Mouse (Mus musculus): ENCODE measurements around the gene Ndrg3.
"Not testable (repeated sequence)": the region's sequence is repeated elsewhere in the genome, so short reads cannot be mapped to it uniquely, and the experiment has no call there.

Gene Ndrg3

DNA sequence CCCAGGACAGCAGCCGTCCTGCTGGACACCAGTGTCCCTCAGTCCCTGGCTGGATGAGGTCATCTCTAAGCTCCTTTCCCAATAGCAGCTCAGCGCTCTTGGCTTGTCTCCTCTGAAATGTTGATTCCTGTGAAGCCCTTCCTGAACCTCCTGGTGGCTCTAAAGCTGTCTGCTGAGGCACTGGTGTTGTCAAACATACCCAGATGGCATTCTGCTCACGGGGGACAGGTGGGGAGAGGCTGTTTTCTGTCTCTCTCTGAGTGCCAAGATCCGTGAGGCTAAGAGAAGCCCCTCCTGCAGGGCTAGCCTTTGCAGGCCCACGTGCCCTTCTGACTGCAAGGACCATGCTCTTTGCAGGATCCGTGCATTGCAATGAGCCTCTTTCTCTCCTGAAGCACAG lies 51.9 kb downstream of the Ndrg3 start:
- not testable (repeated sequence) for DNase-seq (ENCODE audit: low read depth, low spot score)

DNA sequence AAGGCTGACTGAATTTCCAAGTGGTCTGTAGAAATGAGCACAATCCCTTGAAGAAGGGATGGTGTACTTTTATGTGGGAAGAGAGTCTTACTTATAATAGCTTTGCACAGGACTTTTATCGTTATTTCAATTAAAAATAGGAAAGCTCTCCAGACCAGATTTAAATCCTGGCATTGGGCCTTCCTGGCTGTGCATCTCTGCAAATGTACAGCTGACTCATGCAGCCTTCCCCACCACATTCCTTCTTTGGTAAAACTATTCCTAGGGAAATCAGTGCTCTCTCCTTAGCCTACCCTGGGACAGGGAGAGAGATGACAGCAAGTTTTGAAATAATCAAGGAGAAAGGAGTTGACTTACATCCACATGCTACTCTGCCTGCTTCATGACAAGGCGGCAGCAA lies 54.1 kb downstream of the Ndrg3 start:
- DNase-seq (ENCODE audit: low read depth, low spot score): peak; percentile 93

DNA sequence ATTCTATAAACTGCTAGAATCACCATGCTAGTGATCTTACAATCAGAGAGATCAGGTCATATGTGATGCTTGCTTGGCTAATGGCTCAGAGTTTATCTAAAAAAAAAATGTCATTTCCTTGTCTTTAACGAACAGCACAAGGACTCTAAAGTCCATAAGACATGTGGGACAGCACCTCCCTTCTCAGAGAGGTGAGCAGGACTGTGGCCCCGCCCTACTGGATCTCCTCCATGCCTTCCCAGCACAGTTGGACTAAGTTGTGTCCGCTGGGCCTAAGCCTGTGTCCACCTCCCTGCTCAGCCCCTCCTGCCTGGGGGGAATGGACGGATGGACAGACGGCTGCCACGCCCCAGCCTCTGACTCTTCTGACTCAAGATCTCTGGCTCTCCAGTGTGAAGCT lies 56.9 kb downstream of the Ndrg3 start:
- DNase-seq (ENCODE audit: low read depth, low spot score): no peak

DNA sequence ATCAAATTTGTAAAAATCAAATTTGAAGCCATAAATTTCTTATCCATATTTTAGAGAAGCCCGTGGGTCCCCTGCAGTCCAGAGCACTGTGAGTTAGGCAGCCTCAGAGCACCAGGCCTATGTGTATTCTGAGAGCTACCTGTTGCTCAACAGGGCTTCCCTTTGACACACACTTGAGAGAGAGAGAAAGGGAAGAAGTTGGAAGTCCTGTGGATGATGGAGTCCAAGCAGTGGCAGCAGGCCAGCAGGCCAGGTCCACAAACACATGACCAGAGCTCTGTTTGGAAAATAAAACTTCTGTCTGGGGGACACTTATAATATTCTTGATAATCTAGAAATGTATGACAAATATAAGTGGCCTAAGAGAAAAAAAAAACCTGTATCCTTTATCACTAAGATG lies 58.4 kb downstream of the Ndrg3 start:
- no peak for DNase-seq (ENCODE audit: low read depth, low spot score)

DNA sequence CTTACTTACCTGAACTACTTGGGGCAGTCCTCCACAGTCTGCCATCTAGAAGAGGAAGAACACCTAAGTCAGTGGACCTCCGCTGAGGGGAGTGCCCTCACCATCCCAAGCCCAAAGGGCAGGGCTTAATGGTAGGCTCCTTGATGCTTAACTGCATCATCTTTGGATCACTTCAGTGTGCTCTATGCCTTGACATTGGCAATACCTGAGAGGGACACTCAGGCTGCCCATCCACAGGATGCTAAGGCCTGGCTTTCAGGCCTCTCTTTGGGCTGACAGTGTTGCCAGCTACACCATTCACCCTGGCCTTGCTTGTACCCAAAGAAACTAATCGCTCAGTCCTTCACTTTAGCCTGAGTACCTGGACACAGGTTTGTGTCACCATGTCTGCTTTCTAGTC lies 60.4 kb downstream of the Ndrg3 start:
- no peak for DNase-seq (ENCODE audit: low read depth, low spot score)

DNA sequence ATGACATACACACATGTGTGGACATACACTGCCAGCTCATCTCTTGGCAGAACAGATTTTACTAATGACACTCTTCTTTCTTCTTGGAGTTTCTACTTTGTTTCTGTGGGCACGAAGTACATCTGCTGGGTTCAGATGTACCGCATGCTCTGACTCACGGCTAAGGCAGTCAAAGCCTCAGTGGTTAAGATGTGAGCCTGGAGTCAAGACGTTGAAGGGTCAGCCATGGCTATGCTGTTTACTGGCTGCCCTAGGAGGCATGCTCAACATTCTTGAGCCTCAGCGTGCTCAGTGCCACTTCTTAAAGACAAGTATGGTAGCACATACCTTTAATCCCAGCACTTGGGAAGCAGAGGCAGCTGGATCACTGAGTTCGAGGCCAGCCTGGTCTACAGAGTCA lies 61.3 kb downstream of the Ndrg3 start:
- no peak for DNase-seq (ENCODE audit: low read depth, low spot score)

DNA sequence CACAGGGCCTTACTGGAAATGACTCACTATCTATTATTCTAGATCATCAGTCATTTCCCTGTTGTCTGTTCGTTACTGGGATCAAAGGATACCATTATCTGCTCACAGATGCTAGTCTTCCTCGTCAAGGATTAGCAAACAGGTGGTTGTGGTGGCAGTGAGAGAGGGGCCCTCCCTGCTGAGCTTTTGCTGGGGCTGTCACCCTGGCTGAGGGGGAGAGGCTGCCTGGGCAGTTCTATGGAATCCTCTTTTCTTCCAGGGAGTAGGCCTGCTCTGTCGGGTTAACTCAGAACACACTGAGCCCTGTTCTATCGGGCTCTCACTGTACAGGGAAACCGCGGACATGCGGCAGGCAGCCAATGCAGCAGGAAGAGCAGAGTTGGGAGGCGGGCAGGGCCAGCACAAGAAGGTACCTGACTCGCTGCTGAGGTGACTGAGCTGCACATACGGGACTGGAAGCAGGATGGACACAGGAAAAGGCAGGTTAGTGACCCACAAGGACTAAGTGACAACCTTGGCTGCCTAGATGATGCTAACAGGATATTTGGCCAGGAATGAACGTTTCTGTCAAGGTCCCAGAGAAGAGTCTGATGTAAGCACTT lies 62.2 kb downstream of the Ndrg3 start:
- no peak for DNase-seq (ENCODE audit: low read depth, low spot score)

DNA sequence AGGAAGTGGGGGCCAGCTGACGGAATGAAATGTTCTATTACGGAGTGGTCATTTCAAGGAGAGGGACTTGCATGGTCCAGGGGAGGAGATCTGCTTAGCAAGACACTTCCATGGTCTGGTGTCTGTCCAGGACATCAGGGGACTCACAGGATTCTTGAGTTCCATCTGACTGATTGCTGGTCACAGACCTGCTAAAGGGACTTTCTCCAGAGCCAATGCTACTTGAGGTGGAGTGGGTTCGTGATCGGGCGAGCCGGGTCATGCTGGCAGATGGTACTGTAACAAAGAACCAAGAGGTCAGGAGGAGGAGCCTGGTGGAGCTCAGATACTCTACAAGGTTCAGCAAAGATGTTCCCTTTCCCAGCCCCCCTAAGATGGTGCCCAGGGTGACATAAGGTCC lies 63.2 kb downstream of the Ndrg3 start:
- no peak for DNase-seq (ENCODE audit: low read depth, low spot score)

DNA sequence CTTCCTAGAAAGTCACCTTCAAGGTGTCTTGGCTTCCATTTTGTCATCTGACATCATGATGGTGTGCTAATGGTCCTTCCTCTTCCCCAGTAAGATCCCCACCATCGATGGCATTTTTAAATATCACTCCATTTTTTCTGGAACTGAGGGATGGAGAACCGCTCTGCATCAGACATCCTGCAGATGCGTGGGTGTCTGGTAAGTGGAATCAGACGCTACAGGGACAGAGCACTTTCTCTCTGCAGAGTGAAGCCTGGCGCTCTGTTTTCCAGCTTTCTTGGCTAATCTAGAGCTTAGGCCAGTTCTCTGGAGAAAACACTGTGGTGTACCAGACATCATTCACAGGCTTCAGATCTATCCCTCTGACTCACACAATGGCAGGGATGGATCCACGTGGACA lies 64.2 kb downstream of the Ndrg3 start:
- DNase-seq (ENCODE audit: low read depth, low spot score): no peak

DNA sequence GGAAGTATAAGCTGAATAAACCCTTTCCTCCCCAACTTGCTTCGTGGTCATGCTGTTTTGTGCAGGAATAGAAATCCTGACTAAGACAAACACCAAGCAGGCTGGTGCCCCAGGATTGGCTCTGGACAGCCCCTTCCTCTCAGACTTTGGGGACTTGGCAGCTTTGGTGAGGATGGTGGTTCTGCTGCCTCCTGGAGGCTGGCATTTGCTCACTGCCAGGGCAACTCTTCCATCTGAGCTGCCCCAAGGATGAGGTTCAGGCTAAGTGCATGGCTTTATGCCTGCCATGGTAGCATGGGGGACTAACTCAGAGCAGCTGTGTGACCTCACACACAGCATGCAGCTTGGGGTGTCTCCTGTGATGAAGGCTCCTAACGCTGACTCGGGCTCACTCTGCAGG lies 66.2 kb downstream of the Ndrg3 start:
- not testable (repeated sequence) for DNase-seq (ENCODE audit: low read depth, low spot score)

DNA sequence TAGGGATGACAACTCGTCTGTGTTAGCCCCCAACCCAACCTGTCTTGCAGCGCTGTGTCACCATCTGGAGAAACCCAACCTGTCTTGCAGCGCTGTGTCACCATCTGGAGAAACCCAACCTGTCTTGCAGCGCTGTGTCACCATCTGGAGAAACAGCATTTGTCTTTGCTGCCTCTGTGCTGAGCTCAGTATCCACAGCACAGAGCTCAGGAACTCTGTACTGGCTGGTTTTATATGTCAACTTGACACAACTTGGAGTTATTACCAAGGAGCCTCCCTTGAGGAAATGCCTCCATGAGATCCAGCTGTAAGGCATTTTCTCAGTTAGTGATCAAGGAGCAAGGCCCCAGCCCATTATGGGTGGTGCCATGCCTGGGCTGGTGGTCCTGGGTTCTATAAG lies 66.8 kb downstream of the Ndrg3 start:
- not testable (repeated sequence) for DNase-seq (ENCODE audit: low read depth, low spot score)

DNA sequence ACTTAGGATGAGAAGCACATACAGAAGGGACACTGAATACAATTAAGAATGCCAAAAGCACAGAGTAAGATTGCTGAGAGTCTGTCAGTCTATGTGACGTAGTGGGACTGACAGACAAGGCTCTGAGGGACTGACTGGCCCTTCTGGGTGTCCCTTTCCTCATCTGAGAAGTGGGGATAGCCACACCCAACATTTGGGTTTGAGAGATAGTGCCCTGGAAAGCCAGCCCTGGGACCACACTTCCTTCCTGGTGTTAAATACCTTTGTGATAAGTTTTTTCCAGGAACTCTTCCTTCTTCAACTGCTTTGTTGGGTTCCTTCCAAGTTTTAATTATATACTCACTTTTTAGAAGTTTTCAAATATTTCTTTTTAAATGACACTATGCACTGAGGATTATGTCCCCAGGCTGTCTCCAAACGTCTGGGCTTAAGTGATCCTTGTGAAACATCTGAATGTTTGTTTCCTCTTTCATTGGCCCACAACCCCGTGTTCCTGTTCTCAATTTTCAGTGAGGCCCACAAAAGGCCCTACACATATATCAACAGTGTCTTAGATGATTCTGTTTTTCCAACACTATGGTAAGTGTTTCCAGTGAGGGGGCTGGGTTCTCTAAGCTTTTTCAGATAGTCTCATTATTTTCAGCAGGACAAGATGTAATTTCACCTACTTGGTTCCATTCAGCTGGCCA lies 67.5 kb downstream of the Ndrg3 start:
- DNase-seq (ENCODE audit: low read depth, low spot score): no peak

DNA sequence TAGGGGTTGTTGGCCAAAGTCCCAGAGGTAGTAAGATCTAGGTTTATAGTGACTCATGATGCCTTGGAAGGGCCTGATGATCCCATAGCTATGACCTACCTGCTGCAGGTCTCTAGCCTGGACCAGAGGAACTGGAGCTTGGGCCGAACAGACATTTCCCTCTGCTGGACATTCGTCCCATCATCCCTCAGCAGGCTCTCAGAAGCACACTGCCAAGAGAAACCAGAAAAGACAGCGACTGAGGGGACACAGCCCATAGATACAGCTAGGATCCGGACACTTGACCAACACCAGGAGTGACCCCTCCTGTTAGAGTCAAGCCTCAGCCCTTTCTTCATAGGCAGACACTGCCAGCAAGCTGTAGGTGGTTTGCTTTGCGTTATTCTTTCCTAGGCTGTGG lies 68.8 kb downstream of the Ndrg3 start:
- no peak for DNase-seq (ENCODE audit: low read depth, low spot score)

DNA sequence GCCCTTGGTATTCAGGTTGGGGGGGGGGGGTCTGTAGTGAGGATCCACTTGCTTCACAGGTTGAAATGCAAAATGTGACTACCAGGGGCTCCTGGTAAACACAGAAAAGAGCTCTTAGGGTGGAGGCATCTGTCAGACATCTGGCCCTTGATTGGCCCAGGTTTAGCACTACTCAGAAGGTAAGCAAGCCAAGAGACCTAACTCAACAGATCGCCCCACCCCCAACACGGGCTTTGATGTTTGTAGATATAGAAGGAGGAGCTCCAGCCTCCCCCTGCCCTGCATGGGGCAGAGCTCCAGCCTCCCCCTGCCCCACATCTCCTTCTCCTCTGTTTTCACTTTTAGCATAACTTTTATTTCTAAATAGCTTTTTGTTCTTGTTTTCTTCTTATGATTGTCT lies 72.1 kb downstream of the Ndrg3 start:
- DNase-seq (ENCODE audit: low read depth, low spot score): no peak

DNA sequence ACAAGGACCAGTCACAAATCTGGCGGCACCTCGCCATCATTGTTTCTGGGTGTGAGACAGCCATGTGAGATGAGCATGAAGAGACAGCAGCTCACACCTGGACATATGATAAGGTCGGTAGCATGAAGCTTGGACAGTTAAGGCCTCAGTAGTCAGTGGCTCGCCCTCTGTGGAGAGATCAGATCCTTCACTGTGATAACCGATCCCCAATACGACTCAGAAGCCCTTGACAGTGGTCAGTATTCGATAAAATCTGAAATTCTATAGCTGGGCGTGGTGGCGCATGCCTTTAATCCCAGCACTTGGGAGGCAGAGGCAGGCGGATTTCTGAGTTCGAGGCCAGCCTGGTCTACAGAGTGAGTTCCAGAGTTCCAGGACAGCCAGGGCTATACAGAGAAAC lies 72.7 kb downstream of the Ndrg3 start:
- DNase-seq (ENCODE audit: low read depth, low spot score): not testable (repeated sequence)

DNA sequence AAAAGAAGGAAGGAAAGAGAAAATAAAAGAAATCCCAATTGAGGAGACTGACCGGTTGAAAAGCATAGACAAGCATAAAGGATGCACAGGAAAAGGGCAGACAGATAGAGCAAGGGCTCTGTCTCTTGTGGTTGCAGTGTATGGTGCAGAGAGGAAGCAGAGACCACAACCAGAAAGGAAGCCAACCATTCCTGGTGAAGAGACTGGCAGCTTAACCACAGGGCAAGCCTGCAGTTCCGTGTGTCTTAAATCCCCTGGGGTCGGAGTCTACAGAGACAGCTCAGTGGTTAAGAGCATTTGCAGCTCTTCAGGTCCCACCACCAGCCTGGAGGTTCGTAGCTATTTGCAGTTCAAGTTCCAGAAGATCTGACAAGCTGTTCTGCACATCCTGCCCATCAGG lies 73.3 kb downstream of the Ndrg3 start:
- DNase-seq (ENCODE audit: low read depth, low spot score): no peak

DNA sequence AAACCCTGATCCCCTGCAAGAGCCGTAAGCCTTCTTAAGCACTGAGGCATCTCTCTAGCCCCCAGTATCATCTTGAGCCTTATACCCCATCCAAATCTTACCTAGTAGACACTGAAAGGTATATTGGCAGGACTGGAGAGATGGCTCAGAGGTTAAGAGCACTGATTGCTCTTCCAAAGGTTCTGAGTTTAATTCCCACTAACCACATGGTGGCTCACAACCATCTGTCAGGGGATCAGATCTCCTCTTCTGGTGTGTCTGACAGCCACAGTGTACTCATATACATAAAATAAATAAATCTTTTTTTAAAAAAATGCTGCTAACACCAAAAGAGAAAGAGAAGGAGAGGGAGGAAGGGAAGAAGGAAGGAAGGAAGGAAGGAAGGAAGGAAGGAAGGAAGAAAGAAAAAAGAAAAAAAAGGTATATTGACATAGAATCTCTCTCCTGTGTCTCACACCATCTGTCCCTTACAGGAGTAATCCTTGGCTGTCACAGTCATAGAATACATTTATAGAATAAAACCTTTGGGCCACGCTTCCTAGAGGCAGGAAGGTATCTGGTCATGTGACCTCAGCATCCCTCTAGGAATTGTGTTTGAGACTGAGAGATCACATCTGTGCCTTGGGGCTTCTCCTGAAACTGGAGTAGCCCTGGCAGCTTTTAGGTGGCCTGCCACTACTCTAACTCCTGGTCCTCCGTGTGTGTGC lies 75.3 kb downstream of the Ndrg3 start:
- no peak for DNase-seq (ENCODE audit: low read depth, low spot score)

DNA sequence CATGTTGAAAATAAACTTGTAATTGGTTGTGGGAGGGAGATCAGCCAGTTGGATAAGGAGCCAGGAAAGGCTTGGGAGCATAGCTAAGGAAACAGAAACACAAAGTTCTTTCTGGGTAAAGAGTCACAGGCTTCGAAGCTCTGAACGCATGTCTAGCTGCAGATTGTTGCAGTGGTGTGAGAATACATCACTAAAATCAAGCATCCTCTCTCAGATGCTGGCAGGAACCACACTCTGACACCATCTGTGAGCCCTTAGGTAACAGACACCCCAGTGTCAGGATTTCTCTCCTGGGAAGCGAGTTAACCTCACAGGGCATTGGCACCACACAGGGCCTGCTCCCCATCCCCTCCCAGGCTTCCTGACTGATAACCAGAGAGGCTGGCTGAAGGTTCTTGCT lies 76.3 kb downstream of the Ndrg3 start:
- DNase-seq (ENCODE audit: low read depth, low spot score): no peak

DNA sequence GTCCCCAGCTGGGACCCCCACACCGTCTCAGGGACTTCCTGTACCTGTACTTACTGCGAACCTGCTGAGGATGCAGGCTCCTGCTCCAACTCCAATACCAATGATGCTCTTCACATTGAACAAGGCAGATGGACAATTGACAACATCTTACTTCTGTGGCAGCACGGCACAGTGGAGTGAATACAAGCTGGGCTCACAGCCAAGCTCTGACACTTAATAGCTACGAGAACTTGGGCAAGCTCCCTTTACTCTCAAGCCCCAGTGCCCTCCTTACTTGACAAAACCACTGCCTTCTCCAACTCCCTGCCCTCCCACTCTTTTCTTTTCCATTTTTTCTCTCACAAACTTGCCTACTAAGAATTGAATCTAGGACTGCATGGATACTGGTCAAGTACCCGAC lies 78.7 kb downstream of the Ndrg3 start:
- DNase-seq (ENCODE audit: low read depth, low spot score): no peak

DNA sequence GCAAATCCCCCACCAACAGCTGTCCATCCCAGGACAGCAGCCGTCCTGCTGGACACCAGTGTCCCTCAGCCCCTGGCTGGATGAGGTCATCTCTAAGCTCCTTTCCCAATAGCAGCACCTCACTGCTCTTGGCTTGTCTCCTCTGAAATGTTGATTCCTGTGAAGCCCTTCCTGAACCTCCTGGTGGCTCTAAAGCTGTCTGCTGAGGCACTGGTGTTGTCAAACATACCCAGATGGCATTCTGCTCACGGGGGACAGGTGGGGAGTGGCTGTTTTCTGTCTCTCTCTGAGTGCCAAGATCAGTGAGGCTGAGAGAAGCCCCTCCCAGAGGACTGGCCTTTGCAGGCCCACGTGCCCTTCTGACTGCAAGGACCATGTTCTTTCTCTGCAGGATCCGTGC lies 85.9 kb downstream of the Ndrg3 start:
- DNase-seq (ENCODE audit: low read depth, low spot score): not testable (repeated sequence)

DNA sequence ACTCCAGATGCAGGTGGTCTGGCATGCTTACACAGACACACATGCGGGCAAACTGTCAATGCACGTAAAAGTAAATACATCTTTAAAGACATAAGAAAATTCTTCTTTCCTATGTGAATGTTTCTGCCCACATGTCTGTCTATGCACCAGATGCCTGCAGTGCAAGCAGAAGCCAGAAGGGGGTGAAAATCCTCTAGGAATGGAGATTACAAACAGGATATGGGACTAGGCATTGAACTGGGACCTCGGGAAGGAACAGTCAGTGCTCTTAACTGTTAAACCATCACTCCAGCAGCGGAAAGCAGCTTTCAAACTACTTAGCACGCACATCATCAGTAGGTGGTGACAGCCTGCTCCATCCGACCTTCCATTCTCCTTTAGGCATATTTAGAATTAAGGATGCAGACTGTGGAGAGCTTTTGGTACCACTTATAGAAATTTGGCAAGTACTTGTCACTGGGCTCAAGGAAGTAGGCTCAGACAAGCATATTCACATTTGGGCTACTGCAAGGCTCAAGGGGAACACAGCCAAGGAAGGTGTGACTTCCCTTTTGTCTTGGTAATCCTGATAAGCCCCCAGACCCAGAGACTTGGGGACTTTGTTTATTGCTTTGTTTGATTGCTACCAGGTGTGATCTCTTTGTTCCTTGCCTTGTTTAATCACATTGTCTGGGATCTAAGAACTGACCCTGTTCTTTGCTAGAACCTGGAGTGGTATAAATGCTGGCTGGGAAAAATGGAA lies 86.7 kb downstream of the Ndrg3 start:
- DNase-seq (ENCODE audit: low read depth, low spot score): peak; percentile 50

DNA sequence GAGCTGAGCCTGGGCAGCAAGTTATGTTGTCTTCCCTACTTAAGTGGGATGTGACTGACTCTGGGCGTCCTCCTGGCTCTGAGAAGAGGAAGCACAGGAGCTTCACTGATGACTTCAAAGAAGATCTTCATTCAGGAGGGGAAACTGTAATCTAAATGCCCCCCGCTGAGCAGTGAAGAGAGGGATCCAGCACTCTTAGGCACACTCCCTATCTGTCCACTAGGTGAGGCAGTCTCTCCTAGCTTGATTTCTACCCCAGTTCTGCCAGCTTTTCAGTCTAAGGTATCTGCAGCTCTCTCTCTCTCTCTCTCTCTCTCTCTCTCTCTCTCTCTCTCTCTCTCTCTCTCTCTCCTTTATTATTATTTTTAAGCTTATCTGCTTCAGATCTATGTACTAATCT lies 88.5 kb downstream of the Ndrg3 start:
- DNase-seq (ENCODE audit: low read depth, low spot score): no peak
